Mouse (Mus musculus): Measurements from ENCODE around the gene Mbnl2.

Mbnl2 gene

DNA sequence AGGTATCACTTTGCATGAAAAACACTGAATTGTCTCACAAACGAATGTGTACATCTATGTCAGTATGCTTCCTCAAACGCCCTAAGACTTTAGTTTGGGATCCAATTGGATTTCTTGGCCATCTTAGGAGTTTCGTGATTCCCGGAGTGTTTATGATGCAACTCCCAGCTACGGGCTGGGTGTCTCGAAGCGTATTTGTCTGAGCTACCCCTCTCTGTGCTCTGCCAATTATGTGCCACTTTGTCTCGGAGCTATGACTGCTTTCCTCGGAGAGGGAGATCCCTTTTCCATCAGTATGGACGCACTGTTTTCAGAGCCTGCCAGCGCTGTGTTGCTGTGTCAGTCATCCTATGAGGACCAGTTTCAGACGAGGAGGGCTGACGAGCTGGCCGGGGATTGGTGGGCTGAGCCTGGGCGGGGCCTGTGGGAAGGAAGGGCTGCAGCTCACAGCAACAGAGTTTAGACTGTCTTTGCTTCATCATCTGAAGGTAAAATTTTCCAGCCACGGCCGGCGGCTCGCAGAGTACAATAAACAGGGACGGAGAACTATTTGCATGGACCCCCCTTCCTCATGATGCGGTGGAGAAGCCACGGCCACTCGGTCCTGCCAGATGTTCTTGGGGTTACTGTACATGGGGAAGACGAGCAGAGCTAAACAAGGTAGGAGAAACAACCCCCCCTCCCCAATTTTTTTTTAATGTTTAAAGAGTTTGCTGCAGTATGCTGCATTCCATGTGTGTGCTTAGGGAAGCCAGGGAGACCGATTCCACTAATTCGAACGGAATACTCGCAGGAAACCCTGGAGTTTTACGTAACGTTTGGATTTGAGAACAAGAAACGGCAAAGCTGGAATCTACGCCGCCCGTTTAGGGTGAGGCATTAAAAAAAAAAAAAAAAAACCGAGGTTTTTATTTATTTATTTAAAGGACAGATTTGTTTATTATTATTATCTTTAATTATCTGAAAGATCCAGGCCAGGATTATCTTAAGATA is at the start of gene Mbnl2:
Mbnl2 (plus strand) TSS at position 424 of the 993 bp plus-strand sequence.
- peak; percentile 86 for DNase-seq (ENCODE audit: low spot score)

GRCm38 (mm10) chr14:120232076-120232496 is 43.4 kb upstream of the Mbnl2 start:
- DNase-seq (ENCODE audit: low spot score) = no peak

DNA sequence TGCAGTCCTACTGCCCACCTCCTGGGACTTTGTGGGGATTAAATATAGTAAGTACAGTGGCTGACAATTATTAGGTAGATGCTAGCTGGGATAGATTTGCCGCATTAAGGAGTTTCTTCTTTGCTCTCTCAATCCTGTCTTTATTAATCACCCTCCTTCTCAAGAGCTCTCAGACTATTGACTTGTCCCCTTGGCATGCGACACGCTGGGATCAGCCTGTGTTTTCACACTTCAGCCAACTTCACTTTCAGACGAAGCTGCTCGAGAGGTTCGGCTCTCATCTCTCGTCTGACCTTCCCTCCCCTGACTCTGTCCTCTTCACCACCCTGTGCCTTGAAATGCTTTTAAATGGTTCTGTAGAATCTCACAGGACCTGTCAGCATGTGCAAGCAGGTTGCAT is 39.9 kb upstream of the Mbnl2 start:
- no peak for DNase-seq (ENCODE audit: low spot score)

GRCm38 (mm10) chr14:120238501-120238900 is 37.0 kb upstream of the Mbnl2 start:
- DNase-seq (ENCODE audit: low spot score) = no peak

DNA sequence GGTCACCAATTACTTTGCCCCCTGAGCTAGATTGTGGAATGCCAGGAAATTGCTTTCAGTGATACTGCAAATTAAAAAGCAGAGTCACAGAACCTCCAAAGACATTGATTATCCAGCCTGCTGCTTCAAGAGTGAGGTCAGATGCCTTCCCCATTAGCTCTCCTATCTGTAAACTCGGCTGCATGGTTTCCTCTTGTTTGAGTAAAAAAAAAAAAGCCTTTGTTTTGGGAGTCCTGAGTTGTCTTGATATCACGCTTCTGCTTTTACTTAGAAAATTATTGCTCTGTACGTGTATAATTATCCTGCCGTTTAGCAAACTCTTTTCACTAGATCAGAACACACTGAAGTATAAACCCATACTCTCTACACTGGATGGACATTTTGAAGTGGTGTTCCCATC is 35.3 kb upstream of the Mbnl2 start:
- DNase-seq (ENCODE audit: low spot score) = no peak

GRCm38 (mm10) chr14:120242711-120243110 is 32.8 kb upstream of the Mbnl2 start:
- DNase-seq (ENCODE audit: low spot score) = no peak

- DNase-seq (ENCODE audit: low spot score) = no peak
These were observed 30.3 kb upstream of the Mbnl2 start for GRCm38 (mm10) chr14:120245081-120245705.

DNA sequence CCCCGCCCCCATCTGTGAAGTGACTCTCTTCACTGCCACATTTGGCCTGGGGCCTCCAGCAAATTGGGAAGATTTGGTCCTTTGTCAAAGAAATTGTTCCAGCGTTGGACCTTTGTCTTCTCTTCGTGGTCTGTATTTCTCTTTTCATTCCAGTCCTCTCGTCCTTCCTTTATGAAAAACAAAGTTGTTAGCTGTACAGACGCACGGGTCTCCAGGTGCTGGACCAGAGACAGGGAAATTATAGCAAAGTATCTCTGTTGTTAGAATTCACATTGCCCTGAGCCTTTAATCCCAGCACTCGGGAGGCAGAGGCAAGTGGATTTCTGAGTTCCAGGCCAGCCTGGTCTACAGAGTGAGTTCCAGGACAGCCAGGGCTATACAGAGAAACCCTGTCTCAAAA is 22.1 kb upstream of the Mbnl2 start:
- DNase-seq (ENCODE audit: low spot score) = no peak

DNA sequence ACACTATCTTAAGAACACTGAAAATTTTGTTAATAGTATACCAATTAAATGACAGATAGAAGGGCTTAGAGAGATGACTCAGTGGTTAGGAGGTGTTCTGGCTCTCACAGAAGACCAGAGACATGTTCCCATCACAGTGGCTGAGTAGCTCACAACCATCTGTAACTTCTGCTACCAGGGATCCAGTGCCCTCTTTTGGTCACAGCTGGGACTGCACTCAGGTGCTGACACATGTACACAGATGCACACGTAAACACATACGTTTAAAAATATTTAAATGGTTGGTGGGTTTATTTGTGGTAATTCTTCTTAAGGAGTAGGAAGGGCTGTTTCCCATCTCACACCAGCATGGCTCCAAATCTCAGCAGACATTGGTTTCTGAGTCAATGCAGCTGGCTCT is 19.3 kb upstream of the Mbnl2 start:
- no peak for DNase-seq (ENCODE audit: low spot score)

GRCm38 (mm10) chr14:120256623-120257384 is 18.7 kb upstream of the Mbnl2 start:
- no peak for DNase-seq (ENCODE audit: low spot score)

GRCm38 (mm10) chr14:120257483-120257882 is 18.0 kb upstream of the Mbnl2 start:
- DNase-seq (ENCODE audit: low spot score) = no peak

DNA sequence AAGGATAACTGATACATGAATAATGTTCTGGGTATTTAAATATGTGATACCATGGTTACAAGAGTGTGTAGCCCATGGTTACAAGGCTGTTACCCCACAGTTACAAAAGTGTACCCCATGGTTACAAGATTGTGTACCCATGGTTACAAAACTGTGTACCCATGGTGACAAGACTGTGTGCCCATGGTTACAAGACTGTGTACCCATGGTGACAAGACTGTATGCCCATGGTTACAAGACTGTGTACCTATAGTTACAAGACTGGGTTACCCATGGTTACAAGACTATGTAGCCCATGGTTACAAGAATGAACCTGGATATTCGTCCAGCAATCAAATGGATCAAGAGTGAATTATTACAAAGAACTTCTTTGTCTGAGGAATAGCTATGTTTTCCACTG is 16.0 kb upstream of the Mbnl2 start:
- no peak for DNase-seq (ENCODE audit: low spot score)

DNA sequence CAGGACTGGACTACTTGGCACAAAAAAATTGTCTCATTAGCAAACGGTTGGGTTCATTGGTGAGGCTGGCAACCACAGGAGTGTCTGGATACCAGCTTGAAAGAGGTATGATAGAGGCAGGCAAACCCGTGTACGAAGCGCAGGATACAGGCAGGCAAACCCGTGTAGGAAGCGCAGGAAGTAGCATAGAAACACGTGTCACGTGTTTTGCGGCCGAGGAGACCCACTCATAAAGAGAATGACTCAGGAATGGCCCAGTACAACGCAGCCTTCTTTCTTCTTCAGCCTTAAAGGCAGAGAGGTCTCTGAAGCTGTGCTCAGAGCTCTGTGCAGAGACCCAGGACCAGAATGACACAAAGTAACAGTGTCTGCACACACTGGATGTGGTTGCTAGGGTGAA is 13.9 kb upstream of the Mbnl2 start:
- no peak for DNase-seq (ENCODE audit: low spot score)

DNA sequence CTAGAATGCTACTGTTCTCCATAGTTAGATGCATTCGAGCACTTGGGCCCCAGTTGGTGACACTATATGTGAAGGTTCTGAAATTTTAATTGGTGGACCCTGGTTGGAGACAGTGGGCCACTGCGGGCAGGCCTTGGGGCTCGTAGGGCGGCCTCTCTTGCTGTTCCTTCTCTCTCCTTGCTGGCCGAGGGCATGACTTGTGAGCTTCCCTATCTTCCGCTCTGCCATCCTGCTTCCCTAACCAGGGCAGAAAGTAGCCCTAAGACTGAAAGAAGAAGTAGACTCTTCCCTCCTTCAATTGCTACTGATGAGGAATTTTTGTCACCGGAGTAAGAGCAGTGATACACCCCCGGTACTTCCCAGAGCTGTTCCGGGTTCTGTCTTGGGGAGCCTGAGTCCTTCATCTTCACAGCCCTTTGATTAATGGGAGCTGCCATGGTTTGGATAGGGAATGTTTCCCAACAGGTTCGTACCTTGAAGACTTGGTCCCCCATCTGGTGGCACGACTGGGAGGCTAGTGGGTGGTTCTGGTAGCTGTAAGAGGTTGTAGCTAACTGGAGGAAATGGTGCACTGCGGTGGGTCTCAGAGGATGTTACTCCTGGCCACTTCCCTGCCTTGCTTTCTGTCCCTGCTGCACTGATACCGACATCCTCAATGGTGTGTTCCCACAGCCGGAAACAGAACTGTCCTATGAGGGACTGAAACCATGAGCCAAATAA is 12.6 kb upstream of the Mbnl2 start:
- no peak for DNase-seq (ENCODE audit: low spot score)

GRCm38 (mm10) chr14:120263380-120264135 is 11.9 kb upstream of the Mbnl2 start:
- DNase-seq (ENCODE audit: low spot score) = peak; percentile 68

DNA sequence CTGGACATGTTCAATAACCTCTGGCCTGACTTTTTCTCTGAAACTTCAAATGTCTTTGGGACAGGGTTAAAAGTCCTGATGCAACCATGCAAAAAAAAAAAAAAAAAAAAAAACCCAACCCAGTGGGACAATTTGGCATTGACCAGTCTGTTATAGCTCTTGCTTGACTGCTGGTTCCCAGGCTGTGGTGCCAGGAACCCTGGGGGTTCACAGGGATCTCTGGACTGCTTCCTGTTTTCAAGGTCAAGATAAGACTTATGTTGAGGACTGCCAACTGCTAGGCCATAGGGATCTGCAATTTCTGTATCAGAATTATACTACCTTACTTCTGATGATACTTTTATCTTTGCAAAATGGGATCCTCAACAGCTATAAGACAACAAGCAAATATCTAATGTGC is 9.6 kb upstream of the Mbnl2 start:
- DNase-seq (ENCODE audit: low spot score) = no peak

GRCm38 (mm10) chr14:120267130-120267529 is 8.3 kb upstream of the Mbnl2 start:
- DNase-seq (ENCODE audit: low spot score) = no peak

GRCm38 (mm10) chr14:120270031-120270430 is 5.4 kb upstream of the Mbnl2 start:
- no peak for DNase-seq (ENCODE audit: low spot score)

DNA sequence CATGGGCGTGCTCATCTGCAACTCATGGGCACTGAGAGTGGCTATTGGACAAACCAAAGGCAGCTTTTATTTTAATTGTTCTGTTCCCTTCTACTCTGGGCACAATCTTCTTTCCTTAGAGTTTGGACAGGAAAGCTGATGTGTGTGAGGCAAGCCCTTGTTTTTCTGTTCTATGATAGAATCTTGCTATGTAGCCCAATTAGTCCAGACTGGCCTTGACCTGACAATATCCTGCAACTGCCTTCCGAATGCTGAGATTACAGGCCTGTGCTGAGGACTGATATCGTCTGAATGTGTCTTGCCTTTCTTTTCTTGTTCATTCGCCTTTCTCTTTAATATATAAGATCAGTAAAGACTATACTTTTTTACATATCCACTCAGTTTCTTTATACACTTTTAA is 4.8 kb upstream of the Mbnl2 start:
- DNase-seq (ENCODE audit: low spot score) = no peak

GRCm38 (mm10) chr14:120271096-120271495 is 4.4 kb upstream of the Mbnl2 start:
- no peak for DNase-seq (ENCODE audit: low spot score)

- no peak for DNase-seq (ENCODE audit: low spot score)
These were observed 1.7 kb upstream of the Mbnl2 start for GRCm38 (mm10) chr14:120273766-120274165.

Measured in urinary bladder, postnatal 25 days (tissue).